Mouse (Mus musculus) hindbrain, embryonic 11.5 days (tissue): ENCODE results near the gene Tkfc. TPM values are rescaled to one million over a fixed set of nuclear protein-coding genes. Genes with fewer than 3 reads are reported as not detected.

ENCODE experiments used
- ATAC-seq: fragments of 200-750 bp; cut with Nextera tagmentation; 2 replicates; pipeline ENCODE4 v1.8.0; 2017; ENCODE audit warnings: mild to moderate bottlenecking, moderate TSS enrichment, moderate library complexity; ENCODE audit not compliant: low FRiP score
- DNase-seq: peaks from one replicate; pipeline ENCODE4 v3.0.0-alpha.2; 2015; ENCODE audit warnings: low spot score
- H3K27ac ChIP-seq: fragments of 300-500 bp; sonication (generic); 2 replicates; pipeline ENCODE4 v1.5.1; 2014; ENCODE audit warnings: mild to moderate bottlenecking, low read depth, low read length
- H3K27me3 ChIP-seq: fragments of 300-500 bp; sonication (generic); 2 replicates; pipeline ENCODE4 v1.6.1; 2014; ENCODE audit warnings: mild to moderate bottlenecking, low read length, moderate library complexity, mixed read lengths; ENCODE audit not compliant: control insufficient read depth, insufficient read depth
- H3K36me3 ChIP-seq: fragments of 300-500 bp; sonication (generic); 2 replicates; pipeline ENCODE4 v1.6.1; 2014; ENCODE audit warnings: mild to moderate bottlenecking, low read length, moderate library complexity, mixed read lengths; ENCODE audit not compliant: control insufficient read depth, insufficient read depth
- H3K4me1 ChIP-seq: fragments of 300-500 bp; sonication (generic); replicated peaks from 2 replicates; pipeline ENCODE4 v1.6.1; 2014; ENCODE audit warnings: low read length, mixed read lengths; ENCODE audit not compliant: control insufficient read depth, insufficient read depth
- H3K4me2 ChIP-seq: fragments of 300-500 bp; sonication (generic); replicated peaks from 2 replicates; pipeline ENCODE4 v1.6.1; 2014; ENCODE audit warnings: mild to moderate bottlenecking, low read depth, low read length
- H3K4me3 ChIP-seq: fragments of 300-500 bp; sonication (generic); 2 replicates; pipeline ENCODE4 v1.5.1; 2014; ENCODE audit warnings: low read depth, low read length
- H3K9ac ChIP-seq: fragments of 300-500 bp; sonication (generic); 2 replicates; pipeline ENCODE4 v1.6.1; 2014; ENCODE audit warnings: low read depth, low read length
- H3K9me3 ChIP-seq: fragments of 300-500 bp; sonication (generic); 2 replicates; pipeline ENCODE4 v1.6.1; 2016; ENCODE audit warnings: low read length; ENCODE audit not compliant: control insufficient read depth
- WGBS: fragments of 180-500 bp; shearing (Covaris S2); extraction: QIAGEN DNeasy Blood & Tissue Kit; methylation state at CpG from one replicate; pipeline ENCODE4 v1.1.7; 2014; 5-methylcytosine and 5-hydroxymethylcytosine counted together
- polyA plus RNA-seq: library from polyadenylated mRNA; unstranded; fragments of >200 nt; fragmentation: Nextera tagmentation; extraction: Ambion mirVana; gene quantifications from 2 replicates; pipeline ENCODE4 v1.2.1, GENCODE M21; 2014

Gene Tkfc
- polyA plus RNA-seq, 1 experiment from 2014 or later: 20.3 TPM

GRCm38 (mm10) chr19:10591659-10592377, 13.6 kb downstream of the Tkfc start:
- 93% methylated on average over 6 of the region's 6 CpGs for WGBS

GRCm38 (mm10) chr19:10590301-10590700, 15.2 kb downstream of the Tkfc start:
- Histone ChIP-seq H3K4me2 (no peak overlapping the region), H3K27me3 (no peaks in the 10 kb centered on the region), H3K27ac (no peak overlapping the region), H3K36me3 (no peaks in the 10 kb centered on the region), H3K4me3 (no peak overlapping the region), H3K4me1 (no peaks in the 10 kb centered on the region), H3K9ac (no peak overlapping the region), H3K9me3 (no peaks in the 10 kb centered on the region)
- DNase-seq (no peak), ATAC-seq (no peak)
- WGBS: 82% methylated on average over 3 of the region's 3 CpGs

More at GRCm38 (mm10) chr19:10591659-10592377, 13.6 kb downstream of the Tkfc start:
- DNase-seq (no peak), ATAC-seq (no peak)
- Histone ChIP-seq H3K9me3 (no peaks in the 10 kb centered on the region), H3K9ac (no peak overlapping the region), H3K4me1 (no peaks in the 10 kb centered on the region), H3K4me3 (no peak overlapping the region), H3K36me3 (no peaks in the 10 kb centered on the region), H3K27me3 (no peaks in the 10 kb centered on the region), H3K27ac (no peak overlapping the region), H3K4me2 (no peak overlapping the region)

GRCm38 (mm10) chr19:10589127-10589857, 16.2 kb downstream of the Tkfc start:
- Histone ChIP-seq H3K9ac (no peak overlapping the region), H3K9me3 (no peaks in the 10 kb centered on the region), H3K4me2 (no peak overlapping the region), H3K36me3 (no peaks in the 10 kb centered on the region), H3K4me1 (no peaks in the 10 kb centered on the region), H3K4me3 (no peak overlapping the region), H3K27ac (no peak overlapping the region), H3K27me3 (no peaks in the 10 kb centered on the region)
- 63% methylated on average over 5 of the region's 5 CpGs for WGBS
- ATAC-seq (no peak), DNase-seq (no peak)

- no peaks in the 10 kb centered on the region for H3K36me3 ChIP-seq
- DNase-seq (no peak), ATAC-seq (no peak)
- no peaks in the 10 kb centered on the region for H3K27me3 ChIP-seq
- 90% methylated on average over 8 of the region's 8 CpGs for WGBS
- H3K27ac ChIP-seq: no peak overlapping the region
- H3K4me1 ChIP-seq: no peaks in the 10 kb centered on the region
- no peak overlapping the region for H3K4me2 ChIP-seq
- H3K9me3 ChIP-seq: no peaks in the 10 kb centered on the region
- H3K9ac ChIP-seq: no peak overlapping the region
- no peak overlapping the region for H3K4me3 ChIP-seq
These were observed 18.2 kb downstream of the Tkfc start for GRCm38 (mm10) chr19:10587231-10587630.

GRCm38 (mm10) chr19:10585112-10585511, 20.3 kb downstream of the Tkfc start:
- no peaks in the 10 kb centered on the region for H3K4me1 ChIP-seq
- no peaks in the 10 kb centered on the region for H3K36me3 ChIP-seq
- DNase-seq: no peak
- WGBS: 93% methylated on average over 8 of the region's 8 CpGs
- H3K9me3 ChIP-seq: no peaks in the 10 kb centered on the region
- no peak overlapping the region for H3K27ac ChIP-seq
- no peak for ATAC-seq
- no peak overlapping the region for H3K4me3 ChIP-seq
- H3K4me2 ChIP-seq: no peak overlapping the region
- H3K9ac ChIP-seq: no peak overlapping the region
- no peaks in the 10 kb centered on the region for H3K27me3 ChIP-seq

- Histone ChIP-seq H3K4me1 (0 out of 2 replicates have a peak, but pooled peaks cover under 1% of the 10 kb centered on the region), H3K27ac (no peak overlapping the region), H3K36me3 (no peaks in the 10 kb centered on the region), H3K4me2 (no peak overlapping the region), H3K9ac (no peak overlapping the region), H3K27me3 (no peaks in the 10 kb centered on the region), H3K4me3 (no peak overlapping the region), H3K9me3 (no peaks in the 10 kb centered on the region)
- ATAC-seq (no peak), DNase-seq (no peak)
- WGBS: 89% methylated on average over 7 of the region's 7 CpGs
These were observed 21.8 kb downstream of the Tkfc start for GRCm38 (mm10) chr19:10583550-10584146.

GRCm38 (mm10) chr19:10581984-10582383, 23.5 kb downstream of the Tkfc start:
- WGBS: 81% methylated on average over 6 of the region's 6 CpGs
- no peak for ATAC-seq

GRCm38 (mm10) chr19:10580761-10581160, 24.7 kb downstream of the Tkfc start:
- H3K36me3 ChIP-seq: no peaks in the 10 kb centered on the region
- no peaks in the 10 kb centered on the region for H3K9me3 ChIP-seq
- no peak overlapping the region for H3K4me3 ChIP-seq
- ATAC-seq (no peak), DNase-seq (no peak)
- H3K27me3 ChIP-seq: no peaks in the 10 kb centered on the region
- H3K4me2 ChIP-seq: no peak overlapping the region
- no peak overlapping the region for H3K9ac ChIP-seq
- H3K27ac ChIP-seq: no peak overlapping the region
- H3K4me1 ChIP-seq: 0 out of 2 replicates have a peak, but pooled peaks cover 4% of the 10 kb centered on the region
- WGBS: 77% methylated on average over 3 of the region's 3 CpGs

More at GRCm38 (mm10) chr19:10581984-10582383, 23.5 kb downstream of the Tkfc start:
- Histone ChIP-seq H3K4me3 (no peak overlapping the region), H3K4me1 (0 out of 2 replicates have a peak, but pooled peaks cover 4% of the 10 kb centered on the region), H3K4me2 (no peak overlapping the region), H3K27me3 (no peaks in the 10 kb centered on the region), H3K9me3 (no peaks in the 10 kb centered on the region), H3K9ac (no peak overlapping the region), H3K36me3 (no peaks in the 10 kb centered on the region), H3K27ac (no peak overlapping the region)
- no peak for DNase-seq
